Mouse (Mus musculus) heart, postnatal 0 days (tissue): ENCODE results near the gene Pou6f1. TPM values are rescaled to one million over a fixed set of nuclear protein-coding genes. Genes with fewer than 3 reads are reported as not detected.

ENCODE experiments used
- ATAC-seq: fragments of 200-750 bp; cut with Nextera tagmentation; 2 replicates; pipeline ENCODE4 v1.8.0; 2017; ENCODE audit warnings: low read depth, moderate number of reproducible peaks, moderate library complexity; ENCODE audit not compliant: insufficient read depth
- DNase-seq: peaks from one replicate; pipeline ENCODE4 v3.0.0-alpha.2; 2016; ENCODE audit warnings: low spot score
- H3K27ac ChIP-seq: fragments of 300-500 bp; sonication (generic); 2 replicates; pipeline ENCODE4 v1.5.1; 2014; ENCODE audit warnings: low read depth, mild to moderate bottlenecking
- H3K27me3 ChIP-seq: fragments of 300-500 bp; sonication (generic); 2 replicates; pipeline ENCODE4 v1.6.1; 2014; ENCODE audit warnings: low read length, mixed read lengths; ENCODE audit not compliant: control insufficient read depth, insufficient read depth
- H3K36me3 ChIP-seq: fragments of 300-500 bp; sonication (generic); replicated peaks from 2 replicates; pipeline ENCODE4 v1.6.1; 2014; ENCODE audit warnings: low read length, mixed read lengths; ENCODE audit not compliant: control insufficient read depth, insufficient read depth
- H3K4me1 ChIP-seq: fragments of 300-500 bp; sonication (generic); 2 replicates; pipeline ENCODE4 v1.6.1; 2014; ENCODE audit warnings: antibody characterized with exemption; ENCODE audit not compliant: control insufficient read depth, insufficient read depth
- H3K4me2 ChIP-seq: fragments of 300-500 bp; sonication (generic); 2 replicates; pipeline ENCODE4 v1.6.1; 2014; ENCODE audit warnings: low read depth, mild to moderate bottlenecking, low read length, moderate library complexity
- H3K4me3 ChIP-seq: fragments of 300-500 bp; sonication (generic); 2 replicates; pipeline ENCODE4 v1.5.1; 2014; ENCODE audit warnings: low read depth, low read length
- H3K9ac ChIP-seq: fragments of 300-500 bp; sonication (generic); replicated peaks from 2 replicates; pipeline ENCODE4 v1.6.1; 2014; ENCODE audit warnings: low read depth, low read length, mixed read lengths
- H3K9me3 ChIP-seq: fragments of 300-500 bp; sonication (generic); replicated peaks from 2 replicates; pipeline ENCODE4 v1.6.1; 2016; ENCODE audit warnings: low read length; ENCODE audit not compliant: control insufficient read depth
- CTCF ChIP-seq: IDR thresholded peaks from 2 replicates; pipeline ENCODE4 v1.5.1; 2016; ENCODE audit warnings: antibody characterized with exemption, control low read depth, low read depth
- EP300 ChIP-seq: IDR thresholded peaks from 2 replicates; pipeline ENCODE4 v1.6.1; 2016; ENCODE audit warnings: antibody characterized with exemption, low read depth
- WGBS: fragments of 180-500 bp; shearing (Covaris S2); extraction: QIAGEN DNeasy Blood & Tissue Kit; methylation state at CpG from one replicate; pipeline ENCODE4 v1.1.7; 2014; 5-methylcytosine and 5-hydroxymethylcytosine counted together
- polyA plus RNA-seq: library from polyadenylated mRNA; unstranded; fragments of >200 nt; fragmentation: Nextera tagmentation; extraction: Ambion mirVana; gene quantifications from 2 replicates; pipeline ENCODE4 v1.2.1, GENCODE M21; 2015
- total RNA-seq: library from RNA; depleted of rRNA; stranded (reverse); fragments of >200 nt; gene quantifications from 2 replicates; pipeline ENCODE4 v1.2.3, GENCODE M21; 2014; ENCODE audit warnings: low replicate concordance

Gene Pou6f1
- total and polyA plus RNA-seq, 2 experiments from 2014 or later, result 5.2 to 6.0 TPM

DNA sequence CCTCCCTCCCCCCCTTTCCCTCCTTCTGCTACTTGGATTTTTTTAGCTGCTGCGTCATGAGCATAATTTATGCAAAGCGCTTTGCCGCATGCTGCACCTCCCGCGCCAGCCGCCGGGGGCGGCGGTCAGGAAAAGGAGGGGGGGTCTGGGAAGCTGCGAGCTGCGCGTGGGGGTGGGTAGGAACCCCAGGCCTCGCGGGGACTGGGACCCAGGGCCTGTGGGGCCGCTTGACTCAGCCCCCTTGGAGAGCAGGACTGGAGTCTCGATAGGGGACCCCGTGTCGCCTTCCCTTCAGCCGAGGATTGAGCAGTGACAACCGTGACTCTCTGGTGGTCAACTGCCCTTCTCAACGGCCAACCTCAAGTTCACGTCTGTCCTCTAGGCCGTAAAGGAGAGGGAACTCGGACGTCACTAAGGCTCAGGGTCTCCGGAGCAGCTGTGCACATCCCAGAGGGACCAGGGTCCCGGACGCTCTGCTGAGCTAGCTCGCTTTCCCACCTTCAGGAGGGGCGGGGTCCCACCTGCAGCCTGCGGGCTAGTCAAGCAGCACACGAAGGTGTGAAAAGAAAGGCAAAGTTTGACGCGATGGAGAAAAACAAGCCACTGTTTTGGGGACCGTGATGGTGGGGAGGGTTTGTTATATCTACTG lies 387 bp upstream of the Pou6f1 start:
- TF ChIP-seq CTCF (peak; percentile 56), EP300 (no peak)
- 1% methylated on average over 35 of the region's 35 CpGs for WGBS
- peak; percentile 80 for ATAC-seq
- Histone ChIP-seq H3K4me1 (peaks cover 9% of the 10 kb centered on the region), H3K9me3 (no peaks in the 10 kb centered on the region), H3K4me3 (peak overlapping the region; percentile 99), H3K36me3 (no peaks in the 10 kb centered on the region), H3K9ac (peak overlapping the region; percentile 98), H3K27ac (peak overlapping the region; percentile 91), H3K4me2 (peak overlapping the region; percentile 89), H3K27me3 (no peaks in the 10 kb centered on the region)
- peak; percentile 92 for DNase-seq

- ATAC-seq (peak; percentile 45; the same call in 1 of the 2 replicates), DNase-seq (peak; percentile 77)
- Histone ChIP-seq H3K4me2 (peak overlapping the region; percentile 89), H3K9me3 (no peaks in the 10 kb centered on the region), H3K4me1 (peaks cover 9% of the 10 kb centered on the region), H3K9ac (peak overlapping the region; percentile 98), H3K27ac (peak overlapping the region; percentile 91), H3K4me3 (peak overlapping the region; percentile 99), H3K27me3 (no peaks in the 10 kb centered on the region), H3K36me3 (no peaks in the 10 kb centered on the region)
- WGBS, result under 1% methylated on average over 12 of the region's 12 CpGs
- TF ChIP-seq CTCF (no peak), EP300 (no peak)
Observed at GRCm38 (mm10) chr15:100598883-100599275, 905 bp downstream of the Pou6f1 start.

DNA sequence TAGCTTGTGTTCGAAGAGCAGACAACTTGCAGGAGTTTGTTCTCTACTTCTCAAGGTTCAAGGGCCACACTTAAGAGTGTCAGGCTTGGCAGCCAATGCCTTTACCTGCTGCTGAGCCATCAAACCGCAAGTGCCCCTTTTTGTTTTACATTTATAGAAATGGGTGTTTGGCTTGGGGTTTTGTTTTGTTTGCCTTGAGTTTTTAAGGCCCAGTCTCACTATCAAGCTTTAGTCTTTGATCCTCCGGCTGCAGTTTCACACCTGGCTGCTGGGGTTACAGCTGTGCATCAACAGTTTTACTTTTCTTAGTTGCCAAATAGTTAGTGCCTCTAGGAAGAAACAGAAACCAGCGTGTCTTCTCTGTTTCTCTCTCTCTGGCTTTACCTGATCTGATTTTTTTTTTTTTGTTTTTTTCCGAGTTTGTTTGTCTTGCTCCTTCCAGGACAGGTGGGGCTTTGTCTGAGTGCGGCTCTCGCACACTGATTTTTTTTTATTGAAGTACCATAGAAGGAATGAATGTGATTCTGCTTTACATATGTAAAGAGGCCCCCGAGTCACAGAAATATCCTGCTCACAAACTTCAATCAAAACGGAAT lies 1.4 kb downstream of the Pou6f1 start:
- Histone ChIP-seq H3K4me1 (peaks cover 9% of the 10 kb centered on the region), H3K27ac (peak overlapping the region; percentile 91), H3K4me3 (peak overlapping the region; percentile 99), H3K9ac (peak overlapping the region; percentile 98; the same call in 1 of the 2 replicates), H3K36me3 (no peaks in the 10 kb centered on the region), H3K27me3 (no peaks in the 10 kb centered on the region), H3K4me2 (peak overlapping the region; percentile 89), H3K9me3 (no peaks in the 10 kb centered on the region)
- WGBS, result 31% methylated on average over 9 of the region's 9 CpGs
- TF ChIP-seq CTCF (no peak), EP300 (no peak)
- DNase-seq (no peak), ATAC-seq (no peak)

DNA sequence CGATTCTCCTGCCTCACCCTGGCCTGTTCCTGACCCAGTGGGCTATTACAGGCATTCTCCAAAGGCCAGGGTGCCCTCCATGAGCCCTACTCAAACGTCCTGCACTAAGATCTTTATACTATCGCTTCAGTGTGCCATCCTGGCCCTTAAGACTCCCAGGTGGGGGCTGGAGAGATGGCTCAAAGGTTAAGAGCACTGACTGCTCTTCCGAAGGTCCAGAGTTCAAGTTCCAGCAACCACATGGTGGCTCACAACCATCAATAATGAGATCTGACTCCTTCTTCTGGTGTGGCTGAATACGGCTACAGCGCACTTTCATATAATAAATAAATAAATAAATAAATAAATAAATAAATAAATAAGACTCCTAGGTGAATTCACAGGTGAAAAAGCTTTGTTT lies 7.0 kb downstream of the Pou6f1 start:
- Histone ChIP-seq H3K27ac (no peak overlapping the region), H3K27me3 (no peaks in the 10 kb centered on the region), H3K4me2 (no peak overlapping the region), H3K9ac (no peak overlapping the region), H3K4me3 (no peak overlapping the region), H3K9me3 (no peaks in the 10 kb centered on the region), H3K4me1 (no peaks in the 10 kb centered on the region), H3K36me3 (peaks cover 16% of the 10 kb centered on the region; the same call in 1 of the 2 replicates)
- TF ChIP-seq CTCF (no peak), EP300 (no peak)
- WGBS, result 79% methylated on average over 6 of the region's 6 CpGs
- ATAC-seq (no peak), DNase-seq (no peak)

DNA sequence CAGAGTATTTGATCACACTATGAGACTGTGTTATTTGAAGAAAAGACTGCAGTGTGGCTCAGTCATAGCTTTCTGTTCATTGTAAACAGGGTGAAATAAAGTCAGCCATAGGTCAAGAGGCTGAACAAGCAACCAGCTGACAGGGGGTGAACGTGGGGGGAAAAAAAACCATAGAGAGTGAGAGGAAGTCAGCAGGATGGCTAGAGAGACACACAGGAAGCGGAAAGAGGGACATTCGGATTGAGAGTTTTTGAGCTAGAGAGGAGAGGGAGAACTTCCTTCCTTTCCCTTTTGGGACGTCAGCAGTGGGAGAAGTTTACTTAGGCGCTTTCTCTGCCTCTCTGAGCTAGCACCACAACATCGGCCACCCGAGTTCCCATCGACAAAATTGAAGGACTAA lies 9.3 kb downstream of the Pou6f1 start:
- Histone ChIP-seq H3K9ac (no peak overlapping the region), H3K4me1 (no peaks in the 10 kb centered on the region), H3K27me3 (no peaks in the 10 kb centered on the region), H3K4me2 (no peak overlapping the region), H3K9me3 (no peaks in the 10 kb centered on the region), H3K4me3 (no peak overlapping the region), H3K36me3 (peaks cover 39% of the 10 kb centered on the region), H3K27ac (no peak overlapping the region)
- DNase-seq (no peak), ATAC-seq (no peak)
- WGBS, result 67% methylated on average over 8 of the region's 8 CpGs
- TF ChIP-seq CTCF, result no peak
- no peak for TF ChIP-seq EP300

- 80% methylated on average over 6 of the region's 6 CpGs for WGBS
- Histone ChIP-seq H3K4me2 (no peak overlapping the region), H3K4me1 (no peaks in the 10 kb centered on the region), H3K27me3 (no peaks in the 10 kb centered on the region), H3K9ac (no peak overlapping the region), H3K4me3 (no peak overlapping the region), H3K9me3 (no peaks in the 10 kb centered on the region), H3K36me3 (peaks cover 41% of the 10 kb centered on the region), H3K27ac (no peak overlapping the region)
- DNase-seq (no peak), ATAC-seq (no peak)
- TF ChIP-seq CTCF (no peak), EP300 (no peak)
Observed at GRCm38 (mm10) chr15:100588297-100588696, 11.5 kb downstream of the Pou6f1 start.
